Mouse (Mus musculus) urinary bladder, postnatal 10 days (tissue): ENCODE measurements around the gene Rhbdd1.

Experiments
- DNase-seq: peaks from one replicate; pipeline ENCODE4 v3.0.0; 2022; ENCODE audit warnings: low spot score

Gene Rhbdd1

DNA sequence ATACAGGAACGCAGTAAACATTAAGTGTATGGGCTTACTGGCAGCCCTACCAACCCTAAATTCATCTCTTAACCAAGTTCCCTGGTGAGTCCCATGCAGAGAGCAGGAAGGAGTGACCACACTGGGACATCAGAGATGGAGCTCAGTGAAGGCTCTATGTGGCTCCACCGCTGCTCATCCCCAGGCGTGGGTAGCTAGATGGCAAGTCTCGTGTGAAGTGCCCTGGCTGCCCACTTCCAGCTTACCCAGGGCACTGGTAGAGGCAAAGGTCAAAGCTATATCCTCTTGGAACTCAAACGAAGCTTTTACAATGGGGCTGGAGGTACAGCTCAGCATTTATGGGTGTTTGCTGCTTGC is 117.4 kb downstream of the Rhbdd1 start:
- no peak for DNase-seq

DNA sequence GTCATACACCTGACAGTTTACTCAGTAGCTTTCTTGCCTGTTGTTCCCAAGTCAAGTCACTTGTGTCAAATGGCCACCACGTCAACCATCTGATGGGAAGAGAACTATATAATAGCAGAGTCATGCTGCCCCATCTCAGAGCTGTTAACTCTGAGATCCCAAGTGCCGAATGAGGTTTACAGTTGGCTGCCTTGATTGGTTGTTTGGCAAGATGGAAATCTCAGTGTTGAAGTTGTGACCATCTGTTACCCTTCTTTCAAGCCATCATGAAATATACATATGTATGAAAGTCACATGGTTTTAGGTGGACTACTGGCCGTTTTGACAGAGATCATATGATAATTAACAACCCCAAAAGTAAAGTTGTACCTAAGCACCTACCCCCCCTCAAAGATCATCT is 121.0 kb downstream of the Rhbdd1 start:
- no peak for DNase-seq

DNA sequence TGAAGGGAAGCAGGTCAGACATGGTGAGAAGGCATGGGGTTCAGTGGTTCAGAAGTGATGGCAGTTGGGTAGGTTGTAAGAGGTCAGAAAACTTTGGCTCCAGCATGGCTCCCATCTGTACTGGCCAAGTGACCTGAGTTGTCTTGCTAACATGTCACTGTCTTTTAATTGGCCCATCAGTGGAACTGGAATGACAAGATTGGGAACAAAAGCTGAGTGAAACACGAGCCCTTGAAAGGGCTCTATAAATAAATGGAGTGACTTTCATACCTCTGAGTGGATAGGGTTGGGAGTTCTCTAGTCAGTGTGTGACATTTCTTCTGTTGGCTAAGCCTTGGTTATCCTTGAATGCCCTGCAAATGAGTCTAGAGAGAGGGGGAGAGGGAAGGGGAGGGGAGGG is 123.9 kb downstream of the Rhbdd1 start:
- DNase-seq, result no peak

DNA sequence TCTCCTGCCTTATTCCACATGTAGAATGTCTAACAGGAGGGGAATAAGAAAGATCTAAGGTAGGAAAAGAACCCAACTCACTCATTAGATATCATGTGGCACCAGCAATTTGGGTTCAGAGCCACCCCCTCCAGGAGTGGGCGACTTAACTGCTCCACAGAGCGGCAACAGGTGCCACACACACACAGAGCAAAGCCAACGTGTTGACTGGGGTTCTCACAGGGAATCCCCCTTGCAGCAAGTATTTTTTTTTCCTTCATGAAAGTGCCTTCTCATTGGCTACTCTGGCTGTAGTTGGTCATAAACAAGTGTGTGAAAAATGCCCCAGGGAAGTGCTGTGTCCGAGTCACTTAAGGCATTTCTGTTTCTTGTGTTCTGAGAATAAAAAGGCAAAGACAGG is 127.3 kb downstream of the Rhbdd1 start:
- no peak for DNase-seq

DNA sequence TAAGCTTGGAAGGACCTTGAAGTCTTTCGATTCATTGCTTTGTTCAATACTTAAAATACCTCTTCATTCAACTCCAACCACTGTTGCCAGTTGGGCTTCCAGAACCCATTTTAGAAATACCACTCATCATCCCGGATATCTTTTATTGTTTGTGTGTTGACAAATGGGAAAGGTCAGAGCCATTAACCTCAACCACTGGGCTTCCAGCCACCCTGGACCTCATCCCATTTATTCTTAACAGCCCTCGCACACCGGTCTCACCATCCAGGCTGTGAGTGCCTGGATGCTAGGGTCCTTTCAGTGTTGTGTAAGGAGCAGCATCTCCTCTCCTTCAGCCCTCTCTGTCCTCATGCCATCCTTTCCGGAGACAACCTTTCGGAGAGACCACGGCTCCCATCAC is 129.8 kb downstream of the Rhbdd1 start:
- no peak for DNase-seq

DNA sequence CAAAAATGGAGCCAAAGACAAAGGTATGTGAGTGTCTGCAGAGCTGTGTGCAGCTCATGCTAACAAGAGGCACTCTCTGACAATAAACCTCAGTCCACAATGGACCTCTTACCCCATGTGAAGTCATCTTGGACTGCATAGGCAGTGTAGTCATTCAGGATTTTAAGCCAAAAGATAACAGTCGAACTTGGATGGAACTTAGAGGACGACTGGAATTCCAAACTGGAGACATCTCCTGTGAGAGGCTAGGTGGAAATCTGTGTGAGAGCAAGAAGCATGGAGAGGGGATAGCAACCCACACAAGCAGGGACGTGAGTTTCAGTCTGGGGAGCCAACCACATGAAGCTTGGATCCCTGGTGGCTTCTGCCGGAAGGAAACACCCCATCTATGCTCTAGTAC is 133.6 kb downstream of the Rhbdd1 start:
- DNase-seq, result no peak

DNA sequence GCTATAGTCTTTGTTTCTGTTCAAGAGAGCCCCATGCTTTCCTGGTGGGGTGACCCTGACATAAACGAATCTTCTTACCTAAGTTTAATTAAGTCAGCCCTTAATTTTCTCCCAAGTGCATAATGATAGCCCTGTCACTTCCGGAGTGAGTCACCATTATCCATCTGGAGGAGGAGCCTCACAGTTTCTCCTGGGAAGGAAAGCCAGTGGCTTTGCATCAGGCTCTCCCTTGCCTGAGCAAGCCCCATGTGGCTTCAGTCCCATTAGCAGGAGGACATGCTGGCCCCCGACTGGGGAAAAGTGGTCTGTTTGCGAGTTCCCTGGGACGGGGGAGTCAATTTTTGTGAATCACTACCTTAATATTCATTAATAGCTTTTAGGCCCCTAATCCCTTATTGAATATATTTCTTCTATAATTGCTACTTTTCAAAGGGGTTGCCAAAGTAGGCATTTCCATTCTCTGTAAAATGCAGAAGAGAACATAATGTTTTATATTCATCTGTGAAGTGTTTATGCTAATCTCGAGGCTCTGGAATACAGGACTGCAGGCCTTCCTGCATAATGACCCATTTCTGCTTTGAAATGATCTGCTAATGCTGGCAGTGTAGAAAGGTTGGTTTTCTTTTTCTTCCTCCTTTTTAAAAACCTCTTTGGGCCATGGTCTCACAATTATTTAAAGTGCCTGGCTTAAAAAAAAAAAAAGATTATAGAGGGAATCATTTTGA is 135.8 kb downstream of the Rhbdd1 start:
- no peak for DNase-seq

DNA sequence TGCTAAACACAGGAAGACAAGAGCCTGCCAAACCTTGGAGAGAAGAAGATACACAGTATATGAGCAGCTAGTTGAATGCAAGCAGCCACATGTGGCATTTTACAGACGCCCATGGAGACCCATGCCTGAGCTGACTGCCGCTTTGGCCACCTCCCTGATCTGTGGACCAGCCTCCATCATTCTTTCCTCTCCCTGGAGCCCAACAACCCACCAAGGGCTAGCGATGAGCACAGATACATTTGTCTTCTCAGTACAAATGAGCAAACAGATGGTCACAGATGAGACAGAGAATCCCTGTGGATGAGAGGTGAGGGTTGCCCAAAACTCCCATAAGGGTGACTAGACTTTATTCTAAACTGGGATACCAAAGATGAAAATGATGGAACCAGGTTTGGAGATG is 137.8 kb downstream of the Rhbdd1 start:
- no peak for DNase-seq

DNA sequence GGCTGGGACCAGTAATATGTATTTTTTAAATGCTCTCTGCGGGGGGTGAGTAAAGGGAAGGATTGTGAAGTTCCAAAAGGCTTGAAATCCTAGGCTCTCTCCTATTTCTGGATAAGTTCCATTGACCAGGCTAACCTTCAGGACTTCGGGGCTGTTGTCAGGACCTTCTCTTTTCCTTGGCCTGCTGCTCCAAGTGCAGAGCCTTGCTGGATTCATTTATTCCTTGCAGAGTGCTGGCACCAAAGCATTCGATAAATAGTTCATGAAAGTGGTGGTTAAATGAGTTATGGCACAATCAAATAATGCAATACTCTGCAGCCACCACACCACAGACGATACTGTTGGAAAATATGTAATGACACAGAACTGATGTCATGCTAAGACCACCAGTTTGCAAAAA is 143.1 kb downstream of the Rhbdd1 start:
- no peak for DNase-seq

DNA sequence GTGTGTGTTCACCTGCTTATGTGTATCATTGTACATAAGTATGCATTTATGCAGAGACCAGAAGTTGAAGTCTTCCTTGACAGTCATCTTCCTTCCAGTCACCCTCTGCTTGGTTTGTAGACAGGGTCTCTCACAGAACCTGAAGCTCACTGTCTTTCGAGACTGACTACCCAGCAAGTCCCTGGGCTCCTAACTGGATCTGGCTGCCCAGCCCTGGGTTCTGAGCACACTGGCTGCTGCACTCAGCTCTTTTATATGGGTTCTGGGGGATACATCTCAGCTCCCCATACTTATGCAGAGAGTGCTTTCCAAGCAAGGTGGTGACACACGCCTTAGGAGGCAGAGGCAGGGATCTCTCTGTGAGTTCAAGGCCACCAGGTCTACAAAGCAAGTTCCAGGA is 143.7 kb downstream of the Rhbdd1 start:
- DNase-seq, result no peak

DNA sequence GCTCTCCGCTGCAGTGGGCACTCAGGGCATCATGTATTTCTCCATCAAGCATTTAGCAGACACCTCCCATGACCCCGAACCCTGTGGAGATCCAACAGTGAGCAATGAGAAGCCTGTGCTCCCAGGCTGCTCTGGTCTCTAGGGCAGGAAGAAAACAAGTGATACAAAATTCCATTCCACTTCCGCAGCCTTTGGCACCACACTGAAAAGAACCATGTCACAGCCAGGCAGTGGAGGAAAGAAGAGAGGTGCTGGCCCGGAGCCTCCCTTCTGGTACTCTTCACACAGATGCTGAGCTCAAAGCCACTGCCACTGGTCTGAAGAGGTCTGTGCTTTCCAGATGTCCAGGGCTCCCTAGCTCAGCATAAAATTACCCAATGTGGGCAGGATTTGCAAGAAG is 144.8 kb downstream of the Rhbdd1 start:
- no peak for DNase-seq

DNA sequence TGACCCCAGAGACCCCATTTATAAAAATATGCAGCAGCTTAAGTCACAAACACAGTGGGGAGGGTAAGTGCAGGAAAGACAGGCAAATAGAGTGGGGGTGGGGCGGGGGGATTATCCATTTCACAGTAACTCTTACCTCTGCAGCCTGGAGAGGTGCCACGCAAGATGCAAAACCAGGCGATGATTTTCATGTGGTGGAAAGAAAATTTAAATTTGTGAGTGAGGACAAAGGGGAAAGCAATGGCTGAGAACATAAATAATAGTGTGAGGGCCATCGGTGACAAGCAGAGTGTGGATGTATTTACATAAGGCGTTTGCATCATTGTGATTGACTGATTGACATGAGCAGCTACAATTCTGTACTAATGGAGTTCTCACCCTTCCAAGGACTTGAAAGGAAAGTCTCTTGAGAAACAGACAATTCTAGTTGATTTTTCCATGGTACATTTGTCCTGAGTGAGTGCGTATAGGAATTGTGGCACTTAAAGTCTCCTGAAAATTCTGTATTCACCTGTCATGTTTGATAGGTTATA is 149.1 kb downstream of the Rhbdd1 start:
- no peak for DNase-seq

DNA sequence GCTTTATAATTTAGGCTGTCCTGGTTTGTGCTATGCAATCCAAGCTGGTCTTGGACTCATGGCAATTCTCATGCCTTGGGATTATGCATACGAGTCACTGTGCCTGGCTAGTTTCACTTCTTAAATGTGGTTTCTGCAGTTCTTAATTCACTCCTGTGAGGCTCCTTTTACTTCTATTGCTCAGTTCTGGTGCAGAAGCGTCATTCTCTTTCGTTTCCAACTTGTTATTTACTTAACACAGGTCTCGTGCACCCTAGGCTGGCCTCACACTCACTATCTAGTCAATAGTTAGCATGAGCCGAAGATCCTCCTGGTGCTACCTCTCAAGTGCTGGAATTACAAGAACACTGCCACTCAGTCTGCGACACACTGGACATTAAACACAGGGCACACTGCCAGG is 152.6 kb downstream of the Rhbdd1 start:
- no peak for DNase-seq

DNA sequence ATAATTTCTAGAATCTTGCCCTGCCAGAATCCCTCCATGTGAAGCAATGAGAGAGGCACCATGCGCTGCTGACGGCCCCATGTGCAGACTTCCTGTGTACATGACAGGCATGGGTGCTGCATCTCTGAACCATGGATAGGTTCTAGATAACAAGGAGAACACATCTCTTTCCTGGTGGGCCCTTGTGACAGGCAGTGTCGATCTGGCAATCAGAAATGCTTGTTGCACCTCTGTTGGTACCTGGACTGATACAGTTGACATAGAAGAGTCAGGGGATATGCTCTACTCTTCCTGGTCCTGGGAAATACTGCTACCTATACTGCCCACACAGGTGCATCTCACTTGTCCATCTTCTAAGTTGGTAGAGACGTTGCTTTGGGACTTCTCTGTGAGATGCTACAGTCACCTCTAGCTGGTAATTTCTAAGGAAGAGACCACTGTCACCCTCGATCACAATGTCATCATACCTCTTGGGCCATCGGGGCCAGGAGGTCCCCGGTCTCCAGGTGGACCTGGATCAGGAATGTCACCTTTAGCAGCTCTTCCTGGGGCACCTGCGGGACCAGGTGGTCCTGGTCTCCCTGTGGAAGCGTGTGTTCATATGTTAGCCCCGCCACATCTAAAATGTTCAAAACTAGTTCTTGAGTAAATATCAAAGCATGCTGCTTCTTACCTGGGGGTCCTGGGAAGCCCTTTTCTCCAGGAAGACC is 154.4 kb downstream of the Rhbdd1 start:
- no peak for DNase-seq

DNA sequence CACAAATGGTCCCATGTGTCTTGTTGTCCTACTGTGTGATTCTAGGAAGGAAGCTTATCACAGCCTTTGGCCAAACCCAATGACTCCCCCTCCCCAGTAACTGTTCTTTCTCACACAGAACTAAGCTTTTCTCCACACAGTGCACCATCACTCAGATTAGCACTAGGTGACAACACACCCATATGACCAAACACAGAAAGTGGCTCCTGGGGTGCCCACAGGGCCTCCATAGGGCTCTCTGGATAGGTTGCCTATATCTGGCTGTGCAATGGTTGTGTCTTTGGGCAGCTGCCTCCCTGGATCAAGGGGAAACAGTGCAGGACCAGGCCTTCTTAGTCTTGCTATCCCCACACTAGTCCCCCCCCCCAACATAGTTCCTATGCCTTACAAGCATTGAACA is 157.2 kb downstream of the Rhbdd1 start:
- no peak for DNase-seq

DNA sequence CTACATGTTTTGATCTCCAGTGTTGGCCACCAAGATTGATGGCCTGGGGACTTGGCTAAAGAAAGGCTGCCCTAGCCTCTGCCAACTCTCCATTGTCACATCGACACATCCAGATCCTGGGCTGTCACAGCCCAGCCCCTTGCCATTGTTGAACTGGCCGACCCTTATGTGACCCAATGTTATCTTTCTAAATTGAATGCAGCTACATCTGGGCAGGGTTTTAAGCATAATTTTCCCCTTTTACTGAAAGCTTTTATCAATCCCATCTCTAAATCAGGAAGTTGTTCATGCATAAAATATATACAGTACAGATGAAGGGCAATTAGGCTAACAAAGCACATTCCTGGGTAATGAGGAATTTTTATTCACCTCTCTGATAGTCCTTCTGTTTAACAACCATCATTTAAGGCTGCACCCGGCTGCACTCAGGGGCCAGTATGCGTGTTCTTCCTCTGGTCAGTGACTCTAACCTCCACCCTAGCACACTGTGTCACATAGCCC is 158.3 kb downstream of the Rhbdd1 start:
- DNase-seq, result no peak

DNA sequence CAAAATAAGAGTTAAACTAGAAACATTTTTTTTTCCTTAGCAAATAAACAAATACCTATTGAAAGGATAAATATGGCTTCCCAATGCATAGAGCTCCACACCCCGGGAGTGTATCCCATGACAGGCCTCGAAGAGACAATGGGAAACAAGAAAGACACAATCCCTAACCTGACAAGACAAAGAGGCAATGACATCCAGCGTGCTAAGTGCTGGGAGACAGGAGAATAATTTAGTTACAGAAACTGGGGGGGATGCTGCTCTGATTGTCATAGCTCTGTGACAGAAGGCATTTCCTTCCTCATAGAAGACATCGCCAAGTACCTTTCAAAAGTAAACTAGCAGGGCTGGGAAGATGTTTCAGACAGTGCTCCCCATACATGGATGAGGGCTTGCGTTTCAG is 159.0 kb downstream of the Rhbdd1 start:
- DNase-seq, result no peak

DNA sequence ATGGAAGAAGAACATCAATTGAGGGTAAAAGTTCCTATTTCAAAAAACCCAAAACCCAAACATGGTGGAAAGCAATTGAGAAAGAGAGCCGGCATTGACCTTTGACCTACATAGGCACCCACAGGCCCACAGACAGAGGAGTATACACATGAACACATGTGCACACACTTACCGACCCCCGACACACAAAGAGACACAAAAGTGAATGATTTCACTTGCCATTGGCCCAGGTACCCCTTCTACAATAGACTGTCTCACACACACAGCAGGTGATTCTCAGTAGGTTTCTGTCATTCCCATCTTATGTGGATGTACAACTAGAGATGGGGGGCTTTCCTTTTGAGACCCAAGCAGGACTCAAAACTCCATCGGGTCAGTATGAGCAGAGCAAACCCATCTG is 159.6 kb downstream of the Rhbdd1 start:
- no peak for DNase-seq

DNA sequence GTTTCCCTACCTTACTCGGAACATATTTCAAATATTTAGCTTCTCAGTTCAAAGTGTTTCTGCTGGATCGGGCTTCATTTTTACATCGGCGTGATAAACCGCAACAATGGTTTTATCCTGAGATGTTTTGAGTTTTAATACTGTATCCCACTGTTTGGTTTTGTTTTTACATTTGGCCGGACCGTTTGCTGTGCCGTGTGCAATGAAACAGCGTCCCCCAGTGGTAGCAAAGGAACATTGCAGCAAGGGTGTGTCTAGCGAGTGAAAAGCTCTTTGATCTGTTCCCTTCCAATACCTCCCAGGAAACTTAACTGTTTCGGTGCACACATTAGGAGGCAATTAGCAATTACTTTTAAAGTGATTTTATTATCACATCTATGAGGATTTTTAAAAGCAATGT is 160.0 kb downstream of the Rhbdd1 start:
- no peak for DNase-seq

DNA sequence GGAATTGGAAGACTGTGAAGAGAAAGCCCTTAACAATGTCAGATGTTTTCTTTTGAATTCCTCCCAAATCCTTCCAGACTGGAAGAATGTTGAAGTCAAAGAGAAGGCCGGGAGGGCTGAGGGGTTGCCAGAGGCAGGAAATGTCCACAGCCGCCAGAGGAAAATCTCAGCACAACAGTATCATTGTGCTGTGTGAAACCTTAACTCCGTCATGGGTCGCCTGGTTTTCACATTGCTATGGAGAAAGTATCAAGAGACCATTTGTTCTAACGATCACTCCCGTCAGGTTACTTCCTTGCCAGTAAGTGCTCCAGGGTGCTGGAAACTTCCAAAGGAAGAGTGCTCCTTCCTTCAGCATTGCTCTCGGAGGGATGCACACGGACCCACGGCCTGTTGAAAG is 160.5 kb downstream of the Rhbdd1 start:
- no peak for DNase-seq

DNA sequence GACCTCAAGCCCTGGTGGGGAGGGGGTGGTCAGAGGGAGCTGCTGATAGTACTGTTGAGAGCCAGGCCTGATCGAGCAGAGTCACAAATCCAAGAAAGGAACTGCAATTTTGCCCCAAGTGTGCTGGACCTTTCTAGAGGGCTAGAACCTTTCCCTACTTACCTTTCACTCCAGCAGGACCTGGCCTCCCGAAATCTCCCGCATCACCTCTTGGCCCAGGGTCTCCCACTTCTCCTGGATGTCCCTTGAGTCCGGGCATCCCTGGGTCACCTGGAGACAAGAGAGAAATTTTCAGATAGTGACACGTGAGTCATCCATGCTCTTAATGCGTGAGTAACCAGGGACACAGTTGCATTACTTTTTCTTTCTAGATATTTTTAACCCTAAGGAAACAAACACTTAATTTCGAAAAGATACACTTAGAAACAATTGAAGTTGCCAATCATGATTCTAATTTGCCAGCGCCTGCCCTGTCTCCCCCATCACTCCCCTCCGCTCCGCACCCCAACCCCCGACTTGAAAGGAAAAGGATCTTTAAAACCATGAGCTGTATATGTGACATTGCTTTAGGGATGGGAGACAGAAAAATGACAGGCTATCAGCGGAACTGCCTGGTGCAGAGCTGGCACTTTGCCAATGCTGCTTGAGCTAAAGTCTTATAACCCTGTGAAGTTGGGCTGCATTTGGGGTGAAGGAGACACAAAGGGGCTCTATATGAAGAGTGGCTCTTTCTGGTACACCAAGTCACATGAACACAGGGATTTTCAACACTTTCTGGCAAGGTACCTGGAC is 163.6 kb downstream of the Rhbdd1 start:
- DNase-seq, result no peak

DNA sequence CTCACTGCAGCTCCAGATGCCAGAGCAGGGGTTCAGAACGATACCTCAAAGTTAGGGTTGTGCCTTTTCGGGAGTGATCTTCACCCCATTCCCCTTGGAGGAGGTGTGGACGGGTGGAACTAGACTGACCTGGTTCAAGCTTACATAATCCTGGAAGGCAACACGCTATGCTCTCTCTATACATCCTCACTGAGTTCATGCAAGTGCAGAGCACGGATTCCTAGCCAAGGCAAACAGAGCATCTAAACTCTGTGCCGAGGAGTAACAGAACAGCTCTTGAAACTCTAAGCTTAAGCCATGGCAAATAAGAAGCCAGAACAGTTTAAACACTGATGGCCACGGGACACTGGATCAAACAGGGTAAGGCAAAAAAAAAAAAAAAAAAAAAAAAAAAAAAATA is 166.1 kb downstream of the Rhbdd1 start:
- DNase-seq, result no peak

DNA sequence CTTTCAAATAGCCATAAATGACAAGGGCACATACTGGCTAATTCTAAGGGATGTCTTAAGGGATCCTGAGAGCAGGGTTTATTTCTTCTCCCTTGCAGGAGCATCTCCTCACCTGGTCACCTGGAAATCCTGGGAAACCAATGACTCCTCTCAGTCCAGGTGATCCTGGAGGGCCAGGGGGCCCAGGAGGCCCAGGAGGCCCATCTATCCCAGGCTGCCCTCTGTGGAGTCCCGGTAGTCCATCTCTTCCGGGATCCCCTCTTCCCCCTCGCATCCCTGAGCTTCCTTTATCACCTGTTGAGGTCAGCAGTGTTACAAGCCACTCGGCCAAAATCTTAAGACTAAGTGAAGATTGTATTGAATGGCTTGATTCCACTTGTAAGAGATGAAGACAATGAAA is 170.1 kb downstream of the Rhbdd1 start:
- DNase-seq, result no peak
